Mouse (Mus musculus) lung, embryonic 16.5 days (tissue): ENCODE measurements around the gene Clpsl2. TPM values are rescaled to one million over a fixed set of nuclear protein-coding genes. Genes with fewer than 3 reads are reported as not detected.
A peak's percentile ranks its signal among the peaks of the same experiment; 100 is the strongest.

Experiments
- ATAC-seq: fragments of 200-750 bp; cut with Nextera tagmentation; 2 replicates; pipeline ENCODE4 v1.8.0; 2017; ENCODE audit warnings: low read depth, mild to moderate bottlenecking, moderate library complexity
- H3K27ac ChIP-seq: fragments of 300-500 bp; sonication (generic); 2 replicates; pipeline ENCODE4 v1.5.1; 2014; ENCODE audit warnings: mild to moderate bottlenecking, control low read depth, low read length
- H3K27me3 ChIP-seq: fragments of 300-500 bp; sonication (generic); 2 replicates; pipeline ENCODE4 v1.6.1; 2014; ENCODE audit warnings: low read depth, low read length, mixed read lengths; ENCODE audit not compliant: control insufficient read depth, insufficient read depth
- H3K36me3 ChIP-seq: fragments of 300-500 bp; sonication (generic); 2 replicates; pipeline ENCODE4 v1.6.1; 2014; ENCODE audit warnings: low read length; ENCODE audit not compliant: control insufficient read depth, insufficient read depth
- H3K4me1 ChIP-seq: fragments of 300-500 bp; sonication (generic); replicated peaks from 2 replicates; pipeline ENCODE4 v1.6.1; 2014; ENCODE audit warnings: low read length, mixed read lengths; ENCODE audit not compliant: control insufficient read depth, insufficient read depth
- H3K4me2 ChIP-seq: fragments of 300-500 bp; sonication (generic); 2 replicates; pipeline ENCODE4 v1.6.1; 2014; ENCODE audit warnings: low read depth, low read length, control low read depth
- H3K4me3 ChIP-seq: fragments of 300-500 bp; sonication (generic); 2 replicates; pipeline ENCODE4 v1.5.1; 2014; ENCODE audit warnings: mild to moderate bottlenecking, low read length, control low read depth
- H3K9ac ChIP-seq: fragments of 300-500 bp; sonication (generic); 2 replicates; pipeline ENCODE4 v1.6.1; 2014; ENCODE audit warnings: low read length, control low read depth
- H3K9me3 ChIP-seq: fragments of 300-500 bp; sonication (generic); 2 replicates; pipeline ENCODE4 v1.6.1; 2016; ENCODE audit warnings: low read length; ENCODE audit not compliant: control insufficient read depth
- WGBS: fragments of 180-500 bp; shearing (Covaris S2); extraction: QIAGEN DNeasy Blood & Tissue Kit; methylation state at CpG from one replicate; pipeline ENCODE4 v1.1.7; 2014; 5-methylcytosine and 5-hydroxymethylcytosine counted together
- polyA plus RNA-seq: library from polyadenylated mRNA; unstranded; fragments of >200 nt; fragmentation: Nextera tagmentation; extraction: Ambion mirVana; gene quantifications from 2 replicates; pipeline ENCODE4 v1.2.1, GENCODE M21; 2015

The Clpsl2 gene
- polyA plus RNA-seq, 1 experiment from 2014 or later, result not detected

GRCm38 (mm10) chr17:28517956-28518614 lies 31.1 kb upstream of the Clpsl2 start:
- no peaks in the 10 kb centered on the region for H3K9me3 ChIP-seq
- ATAC-seq, result peak; percentile 87
- H3K4me3 ChIP-seq, result peak overlapping the region; percentile 53
- WGBS, result under 1% methylated on average over 37 of the region's 46 CpGs
- H3K4me1 ChIP-seq, result peaks cover 44% of the 10 kb centered on the region
- peak overlapping the region; percentile 99 for H3K27ac ChIP-seq
- peak overlapping the region; percentile 92 for H3K4me2 ChIP-seq
- no peaks in the 10 kb centered on the region; the same call in 1 of the 2 replicates for H3K27me3 ChIP-seq
- no peaks in the 10 kb centered on the region for H3K36me3 ChIP-seq
- H3K9ac ChIP-seq, result peak overlapping the region; percentile 75

- peaks cover 43% of the 10 kb centered on the region for H3K4me1 ChIP-seq
- H3K9ac ChIP-seq, result peak overlapping the region; percentile 75
- peak overlapping the region; percentile 99 for H3K27ac ChIP-seq
- H3K27me3 ChIP-seq, result no peaks in the 10 kb centered on the region; the same call in 1 of the 2 replicates
- no peaks in the 10 kb centered on the region for H3K9me3 ChIP-seq
- H3K4me3 ChIP-seq, result peak overlapping the region; percentile 53
- H3K4me2 ChIP-seq, result peak overlapping the region; percentile 92
- no peak for ATAC-seq
- 18% methylated on average over 8 of the region's 8 CpGs for WGBS
- H3K36me3 ChIP-seq, result no peaks in the 10 kb centered on the region
Observed at GRCm38 (mm10) chr17:28518615-28519071, 30.6 kb upstream of the Clpsl2 start.

- Histone ChIP-seq H3K27ac (no peak overlapping the region), H3K4me3 (no peak overlapping the region), H3K36me3 (no peaks in the 10 kb centered on the region), H3K4me1 (peaks cover 41% of the 10 kb centered on the region), H3K9me3 (no peaks in the 10 kb centered on the region), H3K27me3 (no peaks in the 10 kb centered on the region; the same call in 1 of the 2 replicates), H3K9ac (no peak overlapping the region), H3K4me2 (no peak overlapping the region)
- ATAC-seq, result no peak
- WGBS, result 88% methylated on average over 3 of the region's 3 CpGs
Observed at GRCm38 (mm10) chr17:28519827-28520226, 29.4 kb upstream of the Clpsl2 start.

GRCm38 (mm10) chr17:28520561-28520960 lies 28.6 kb upstream of the Clpsl2 start:
- WGBS, result 66% methylated on average over 4 of the region's 4 CpGs
- Histone ChIP-seq H3K4me2 (no peak overlapping the region), H3K36me3 (no peaks in the 10 kb centered on the region), H3K9ac (no peak overlapping the region), H3K4me1 (peaks cover 39% of the 10 kb centered on the region), H3K27ac (no peak overlapping the region), H3K4me3 (no peak overlapping the region), H3K9me3 (no peaks in the 10 kb centered on the region), H3K27me3 (no peaks in the 10 kb centered on the region; the same call in 1 of the 2 replicates)
- no peak for ATAC-seq

- Histone ChIP-seq H3K27me3 (no peaks in the 10 kb centered on the region; the same call in 1 of the 2 replicates), H3K9ac (no peak overlapping the region), H3K27ac (no peak overlapping the region), H3K36me3 (no peaks in the 10 kb centered on the region), H3K4me3 (no peak overlapping the region), H3K4me2 (no peak overlapping the region), H3K9me3 (no peaks in the 10 kb centered on the region), H3K4me1 (peaks cover 32% of the 10 kb centered on the region)
- WGBS, result 56% methylated on average over 5 of the region's 5 CpGs
- no peak for ATAC-seq
Observed at GRCm38 (mm10) chr17:28521071-28521726, 28.0 kb upstream of the Clpsl2 start.

- peak overlapping the region; percentile 71 for H3K9ac ChIP-seq
- 40% methylated on average over 6 of the region's 6 CpGs for WGBS
Observed at GRCm38 (mm10) chr17:28521920-28522319, 27.3 kb upstream of the Clpsl2 start.

GRCm38 (mm10) chr17:28522623-28523354 lies 26.4 kb upstream of the Clpsl2 start:
- Histone ChIP-seq H3K9ac (peak overlapping the region; percentile 71), H3K4me3 (peak overlapping the region; percentile 61), H3K4me2 (peak overlapping the region; percentile 84), H3K27me3 (no peaks in the 10 kb centered on the region; the same call in 1 of the 2 replicates), H3K36me3 (no peaks in the 10 kb centered on the region), H3K27ac (peak overlapping the region; percentile 89), H3K4me1 (peaks cover 27% of the 10 kb centered on the region), H3K9me3 (no peaks in the 10 kb centered on the region)
- under 1% methylated on average over 58 of the region's 66 CpGs for WGBS
- ATAC-seq, result peak; percentile 85

More at GRCm38 (mm10) chr17:28521920-28522319, 27.3 kb upstream of the Clpsl2 start:
- 0 out of 2 replicates have a peak overlapping the region, but pooled peaks have one; percentile 89 for H3K27ac ChIP-seq
- H3K4me3 ChIP-seq, result peak overlapping the region; percentile 61
- H3K36me3 ChIP-seq, result no peaks in the 10 kb centered on the region
- H3K27me3 ChIP-seq, result no peaks in the 10 kb centered on the region; the same call in 1 of the 2 replicates
- peak overlapping the region; percentile 84 for H3K4me2 ChIP-seq
- no peaks in the 10 kb centered on the region for H3K9me3 ChIP-seq
- H3K4me1 ChIP-seq, result peaks cover 27% of the 10 kb centered on the region
- no peak for ATAC-seq

- H3K36me3 ChIP-seq, result no peaks in the 10 kb centered on the region
- WGBS, result 10% methylated on average over 28 of the region's 28 CpGs
- peak overlapping the region; percentile 84 for H3K4me2 ChIP-seq
- no peaks in the 10 kb centered on the region; the same call in 1 of the 2 replicates for H3K27me3 ChIP-seq
- peak overlapping the region; percentile 89 for H3K27ac ChIP-seq
- H3K9me3 ChIP-seq, result no peaks in the 10 kb centered on the region
- H3K4me1 ChIP-seq, result peaks cover 24% of the 10 kb centered on the region
- peak overlapping the region; percentile 61 for H3K4me3 ChIP-seq
- peak overlapping the region; percentile 71 for H3K9ac ChIP-seq
- no peak for ATAC-seq
Observed at GRCm38 (mm10) chr17:28523355-28524008, 25.7 kb upstream of the Clpsl2 start.
